Mouse (Mus musculus): ENCODE results near the gene Pim3. TPM values are rescaled to one million over a fixed set of nuclear protein-coding genes. Genes with fewer than 3 reads are reported as not detected.

Gene Pim3
- total and polyA plus RNA-seq, 3 experiments: 11.4 to 26.0 (median 19.0) TPM

- Histone ChIP-seq H3K9ac (ENCODE audit: insufficient read depth, low read depth) (no peak overlapping the region), H3K4me2 (ENCODE audit: insufficient read depth, low read depth, poor library complexity, severe bottlenecking) (no peak overlapping the region), H3K9me3 (replicated peaks; ENCODE audit: low read length) (peaks cover 2% of the 10 kb centered on the region), H3K4me3 (replicated peaks in 1 of 3; ENCODE audit: low read depth in 2 of 3, low read length in 2 of 3, poor library complexity in 1 of 3) (no peak overlapping the region), H3K27me3 (replicated peaks) (peaks cover 63% of the 10 kb centered on the region), H3K79me2 (replicated peaks; ENCODE audit: control insufficient read depth, extremely low read depth, insufficient read depth, poor library complexity, severe bottlenecking) (no peaks in the 10 kb centered on the region), H3K4me1 (ENCODE audit: control insufficient read depth in 1 of 2, insufficient read depth in 2 of 2) (peaks cover 8 to 9% of the 10 kb centered on the region in 2 experiments; a peak in 3 of 4 replicates), H3K36me3 (replicated peaks in 1 of 2; ENCODE audit: control insufficient read depth in 1 of 2, insufficient read depth in 1 of 2, low read length in 1 of 2) (no peaks in the 10 kb centered on the region), H3K27ac (ENCODE audit: insufficient read depth, low read depth) (no peak overlapping the region)
- dilution Hi-C loops (cut with MboI; ENCODE audit: extremely low pct_ligation_motif_present, extremely low pct_unique_long_range_greater_than_20kb, low sequenced_read_pairs) (no loop called here), in situ Hi-C loops (cut with MboI; ENCODE audit: low pct_ligation_motif_present, low pct_unique_long_range_greater_than_20kb, low sequenced_read_pairs) (no loop called here)
- no peak for DNase-seq (ENCODE audit: extremely low read depth)
- no peak for TF ChIP-seq RCOR1 (conservative IDR thresholded peaks at IDR 0.05; ENCODE audit: low read depth, low read length)
- TF ChIP-seq JUN (IDR thresholded peaks at IDR 0.05; ENCODE audit: insufficient read depth, low read depth, low read length): no peak
- no peak for TF ChIP-seq EP300 (IDR thresholded peaks at IDR 0.05; ENCODE audit: low read length)
- TF ChIP-seq MAZ (IDR thresholded peaks at IDR 0.05; ENCODE audit: low read depth, low read length): no peak
- TF ChIP-seq PAX5 (IDR thresholded peaks at IDR 0.05; ENCODE audit: low read length): no peak
- no peak for TF ChIP-seq ZMIZ1 (IDR thresholded peaks at IDR 0.05; ENCODE audit: low read depth, low read length)
- no peak for TF ChIP-seq ETS1 (conservative IDR thresholded peaks at IDR 0.05; ENCODE audit: low read depth, low read length)
- no peak for TF ChIP-seq NELFE (IDR thresholded peaks at IDR 0.05; ENCODE audit: low read depth, low read length)
- no peak for TF ChIP-seq SMC3 (IDR thresholded peaks at IDR 0.05; ENCODE audit: low read depth, low read length)
- TF ChIP-seq ZC3H11A (IDR thresholded peaks at IDR 0.05; ENCODE audit: low read depth, low read length): no peak
- no peak for TF ChIP-seq USF2 (conservative IDR thresholded peaks at IDR 0.05; ENCODE audit: low read depth, low read length)
- no peak for TF ChIP-seq ZKSCAN1 (IDR thresholded peaks at IDR 0.05; ENCODE audit: borderline replicate concordance, low read depth, low read length)
- TF ChIP-seq CTCF (conservative IDR thresholded peaks at IDR 0.05 in 1 of 2, IDR thresholded peaks at IDR 0.05 in 1 of 2; ENCODE audit: low read depth in 2 of 2, low read length in 2 of 2): no peak
- TF ChIP-seq SIN3A (IDR thresholded peaks at IDR 0.05; ENCODE audit: low read length): no peak
Measured at GRCm38 (mm10) chr15:88858141-88858541, 3.8 kb upstream of the Pim3 start.

DNA sequence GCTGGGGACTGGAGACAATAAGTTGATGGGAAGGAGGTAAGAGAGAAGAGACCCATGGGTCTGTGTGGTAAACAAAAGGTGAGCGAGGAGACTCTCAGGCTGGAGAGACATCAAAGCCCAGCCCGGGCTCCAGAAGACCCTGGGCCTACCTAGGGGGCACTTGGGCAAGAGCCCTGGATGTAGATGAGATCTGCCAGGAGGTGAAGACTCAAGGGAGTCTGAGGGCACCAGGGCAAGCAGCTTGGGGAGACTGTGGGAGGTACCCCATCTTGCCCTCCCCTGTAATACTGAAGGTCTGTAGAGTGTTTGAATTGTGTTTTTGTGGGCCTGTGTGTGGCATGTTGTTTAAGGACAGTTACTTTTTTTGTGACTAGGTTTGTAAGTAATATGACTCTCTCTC is 3.3 kb upstream of the Pim3 start:
- TF ChIP-seq RCOR1 (conservative IDR thresholded peaks at IDR 0.05; ENCODE audit: low read depth, low read length): no peak
- TF ChIP-seq JUN (IDR thresholded peaks at IDR 0.05; ENCODE audit: insufficient read depth, low read depth, low read length): no peak
- TF ChIP-seq KAT2A (IDR thresholded peaks at IDR 0.05; ENCODE audit: insufficient replicate concordance, low read length): no peak
- no peak for TF ChIP-seq MAFK (IDR thresholded peaks at IDR 0.05; ENCODE audit: insufficient replicate concordance, low read length)
- no peak for TF ChIP-seq MAZ (IDR thresholded peaks at IDR 0.05; ENCODE audit: low read depth, low read length)
- no peak for TF ChIP-seq JUND (conservative IDR thresholded peaks at IDR 0.05; ENCODE audit: low read depth, low read length)
- no peak for TF ChIP-seq MXI1 (IDR thresholded peaks at IDR 0.05; ENCODE audit: low read depth, low read length)
- TF ChIP-seq POLR2A (IDR thresholded peaks at IDR 0.05; ENCODE audit: low read depth, low read length): no peak
- no peak for TF ChIP-seq MEF2A (IDR thresholded peaks at IDR 0.05; ENCODE audit: borderline replicate concordance, low read depth, low read length)
- TF ChIP-seq POLR2AphosphoS2 (IDR thresholded peaks at IDR 0.05; ENCODE audit: low read depth, low read length): no peak
- no peak for TF ChIP-seq ZKSCAN1 (IDR thresholded peaks at IDR 0.05; ENCODE audit: borderline replicate concordance, low read depth, low read length)
- no peak for TF ChIP-seq GABPA (IDR thresholded peaks at IDR 0.05; ENCODE audit: insufficient replicate concordance, low read depth, low read length)
- TF ChIP-seq ZC3H11A (IDR thresholded peaks at IDR 0.05; ENCODE audit: low read depth, low read length): no peak
- no peak for TF ChIP-seq CTCF (conservative IDR thresholded peaks at IDR 0.05 in 1 of 2, IDR thresholded peaks at IDR 0.05 in 1 of 2; ENCODE audit: low read depth in 2 of 2, low read length in 2 of 2)
- no peak for TF ChIP-seq E2F4 (IDR thresholded peaks at IDR 0.05; ENCODE audit: insufficient replicate concordance, low read depth, low read length)
- TF ChIP-seq CHD2 (IDR thresholded peaks at IDR 0.05; ENCODE audit: low read length): no peak
- no peak for TF ChIP-seq USF1 (IDR thresholded peaks at IDR 0.05; ENCODE audit: low read depth, low read length)
- no peak for TF ChIP-seq SMC3 (IDR thresholded peaks at IDR 0.05; ENCODE audit: low read depth, low read length)
- no peak for TF ChIP-seq ETS1 (conservative IDR thresholded peaks at IDR 0.05; ENCODE audit: low read depth, low read length)
- no peak for TF ChIP-seq SIN3A (IDR thresholded peaks at IDR 0.05; ENCODE audit: low read length)
- H3K79me2 ChIP-seq (replicated peaks; ENCODE audit: control insufficient read depth, extremely low read depth, insufficient read depth, poor library complexity, severe bottlenecking): 0 out of 2 replicates have a peak, but pooled peaks cover 2% of the 10 kb centered on the region
- dilution Hi-C loops (cut with MboI; ENCODE audit: extremely low pct_ligation_motif_present, extremely low pct_unique_long_range_greater_than_20kb, low sequenced_read_pairs): no loop called here
- no peak overlapping the region for H3K4me3 ChIP-seq (replicated peaks in 1 of 3; ENCODE audit: low read depth in 2 of 3, low read length in 2 of 3, poor library complexity in 1 of 3)
- H3K4me1 ChIP-seq (ENCODE audit: control insufficient read depth in 1 of 2, insufficient read depth in 2 of 2): peaks cover 8 to 9% of the 10 kb centered on the region in 2 experiments; a peak in 3 of 4 replicates
- no peak overlapping the region for H3K9ac ChIP-seq (ENCODE audit: insufficient read depth, low read depth)
- in situ Hi-C loops (cut with MboI; ENCODE audit: low pct_ligation_motif_present, low pct_unique_long_range_greater_than_20kb, low sequenced_read_pairs): no loop called here
- no peak overlapping the region for H3K27ac ChIP-seq (ENCODE audit: insufficient read depth, low read depth)
- peaks cover 58% of the 10 kb centered on the region for H3K27me3 ChIP-seq (replicated peaks)
- H3K4me2 ChIP-seq (ENCODE audit: insufficient read depth, low read depth, poor library complexity, severe bottlenecking): no peak overlapping the region
- H3K9me3 ChIP-seq (replicated peaks; ENCODE audit: low read length): peaks cover 2% of the 10 kb centered on the region
- no peaks in the 10 kb centered on the region for H3K36me3 ChIP-seq (replicated peaks in 1 of 2; ENCODE audit: control insufficient read depth in 1 of 2, insufficient read depth in 1 of 2, low read length in 1 of 2)
- no peak for DNase-seq (ENCODE audit: extremely low read depth)

Data from CH12.LX (cell line).